Mouse (Mus musculus) liver, embryonic 14.5 days (tissue): ENCODE data around the gene Gm20821. TPM values are rescaled to one million over a fixed set of nuclear protein-coding genes. Genes with fewer than 3 reads are reported as not detected.
"Not testable (repeated sequence)": the region's sequence is repeated elsewhere in the genome, so short reads cannot be mapped to it uniquely, and the experiment has no call there.

Source experiments
- ATAC-seq: fragments of 200-750 bp; cut with Nextera tagmentation; 2 replicates; pipeline ENCODE4 v1.8.0; 2017; ENCODE audit warnings: moderate number of reproducible peaks, mild to moderate bottlenecking, moderate library complexity; ENCODE audit not compliant: insufficient read depth
- DNase-seq, 3 experiments: peaks; one replicate each; pipeline ENCODE4 v3.0.0-alpha.2; 2012 to 2013; ENCODE audit warnings: low read depth in 3 of 3, low spot score in 3 of 3
- H3K27ac ChIP-seq: fragments of 300-500 bp; sonication (generic); 2 replicates; pipeline ENCODE4 v1.5.1; 2014; ENCODE audit warnings: moderate library complexity, mild to moderate bottlenecking, control low read depth, inconsistent platforms
- H3K27me3 ChIP-seq: fragments of 300-500 bp; sonication (generic); 2 replicates; pipeline ENCODE4 v1.6.1; 2014; ENCODE audit warnings: mild to moderate bottlenecking, low read length, moderate library complexity; ENCODE audit not compliant: control insufficient read depth, insufficient read depth
- H3K36me3 ChIP-seq: fragments of 300-500 bp; sonication (generic); replicated peaks from 2 replicates; pipeline ENCODE4 v1.6.1; 2014; ENCODE audit warnings: low read depth; ENCODE audit not compliant: control insufficient read depth, insufficient read depth
- H3K4me1 ChIP-seq, 2 experiments: fragments of 200-500 bp in 1 of 2; fragments of 300-500 bp in 1 of 2; sonication (generic) in 1 of 2; replicated peaks; 2 replicates each; pipeline ENCODE4 v1.6.1; 2012 to 2014; ENCODE audit warnings: antibody characterized with exemption in 1 of 2, inconsistent platforms in 1 of 2, low read length in 1 of 2; ENCODE audit not compliant: control insufficient read depth in 2 of 2, insufficient read depth in 2 of 2
- H3K4me2 ChIP-seq: fragments of 300-500 bp; sonication (generic); 2 replicates; pipeline ENCODE4 v1.6.1; 2014; ENCODE audit warnings: low read depth, mild to moderate bottlenecking, control low read depth, moderate library complexity
- H3K4me3 ChIP-seq, 2 experiments: fragments of 200-500 bp in 1 of 2; fragments of 300-500 bp in 1 of 2; sonication (generic) in 1 of 2; 2 replicates each; pipeline ENCODE4 v1.5.1; 2012 to 2014; ENCODE audit warnings: low read depth in 2 of 2, low read length in 2 of 2, mild to moderate bottlenecking in 2 of 2, control low read depth in 1 of 2, inconsistent platforms in 1 of 2, moderate library complexity in 1 of 2; ENCODE audit not compliant: insufficient read depth in 1 of 2
- H3K9ac ChIP-seq: fragments of 300-500 bp; sonication (generic); replicated peaks from 2 replicates; pipeline ENCODE4 v1.6.1; 2014; ENCODE audit warnings: mild to moderate bottlenecking, control low read depth, moderate library complexity
- H3K9me3 ChIP-seq: fragments of 300-500 bp; sonication (generic); 2 replicates; pipeline ENCODE4 v1.6.1; 2016; ENCODE audit warnings: low read length, mixed read lengths; ENCODE audit not compliant: control insufficient read depth
- WGBS: fragments of 180-500 bp; shearing (Covaris S2); extraction: QIAGEN DNeasy Blood & Tissue Kit; methylation state at CpG from one replicate; pipeline ENCODE4 v1.1.7; 2014; ENCODE audit not compliant: insufficient replicate concordance; 5-methylcytosine and 5-hydroxymethylcytosine counted together
- polyA plus RNA-seq, 2 experiments: library from polyadenylated mRNA; depleted of rRNA in 1 of 2; stranded (reverse) in 1 of 2; unstranded in 1 of 2; fragments of >200 nt; fragmentation: Nextera tagmentation in 1 of 2; extraction: Ambion mirVana in 1 of 2; gene quantifications; 2 replicates each; pipeline versions ENCODE4 v1.2.1 to v1.2.3; 2012 to 2014

Gm20821 gene
- polyA plus RNA-seq (2012; rRNA removed), result not detected in 2 replicates
- polyA plus RNA-seq (2014; fragmentation: Nextera tagmentation; extraction: Ambion mirVana), result not detected in 2 replicates

GRCm38 (mm10) chrY:9781504-9781903, at the start of gene Gm20821:
Gene Gm20821, plus strand, starts transcription at chrY:9781804.
- H3K4me1 ChIP-seq, H3K4me3 ChIP-seq, H3K27me3 ChIP-seq, H3K36me3 ChIP-seq, H3K9me3 ChIP-seq, ATAC-seq, H3K9ac ChIP-seq, H3K4me2 ChIP-seq, H3K27ac ChIP-seq, DNase-seq: not testable (repeated sequence)
- WGBS, result 19% methylated on average over 2 of the region's 2 CpGs
